Mouse (Mus musculus): ENCODE results near the gene Rem2. TPM values are rescaled to one million over a fixed set of nuclear protein-coding genes. Genes with fewer than 3 reads are reported as not detected.

Rem2 gene
- polyA plus RNA-seq, 1 experiment: not detected

DNA sequence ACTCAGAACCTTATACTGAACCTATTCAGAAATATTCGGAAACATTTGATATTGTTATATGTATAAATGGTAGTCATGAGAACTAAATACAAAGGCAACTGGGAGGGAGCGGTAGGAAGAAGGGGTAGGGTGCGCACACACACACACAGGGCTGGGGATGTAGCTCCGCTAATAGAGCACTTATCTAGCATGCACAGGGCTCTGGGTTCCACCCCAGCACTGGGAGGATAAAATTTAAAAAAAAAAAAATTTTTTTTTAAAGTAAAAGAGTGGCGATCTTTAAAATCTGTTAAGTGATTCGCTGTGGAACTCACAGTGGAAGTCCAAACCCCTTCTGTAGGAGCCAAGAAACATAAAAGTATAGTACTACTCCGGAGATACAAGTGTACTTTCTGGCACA is 10.0 kb downstream of the Rem2 start:
- Histone ChIP-seq H3K27ac (ENCODE audit: insufficient read depth, low read depth, low read length) (no peak overlapping the region), H3K4me1 (ENCODE audit: control insufficient read depth, insufficient read depth, low read length) (peaks cover 8% of the 10 kb centered on the region; the same call in 1 of the 2 replicates), H3K4me3 (ENCODE audit: insufficient read depth, low read length) (no peak overlapping the region)
- no peak for TF ChIP-seq POLR2A (IDR thresholded peaks at IDR 0.05; ENCODE audit: borderline replicate concordance, low read depth, low read length)
- TF ChIP-seq CTCF (IDR thresholded peaks at IDR 0.05; ENCODE audit: low read depth, low read length): no peak

- no peak for TF ChIP-seq CTCF (IDR thresholded peaks at IDR 0.05; ENCODE audit: low read depth, low read length)
- TF ChIP-seq POLR2A (IDR thresholded peaks at IDR 0.05; ENCODE audit: borderline replicate concordance, low read depth, low read length): no peak
- no peak overlapping the region for H3K27ac ChIP-seq (ENCODE audit: insufficient read depth, low read depth, low read length)
- peaks cover 5% of the 10 kb centered on the region for H3K4me1 ChIP-seq (ENCODE audit: control insufficient read depth, insufficient read depth, low read length)
- H3K4me3 ChIP-seq (ENCODE audit: insufficient read depth, low read length): no peak overlapping the region
These were observed 11.8 kb downstream of the Rem2 start for GRCm38 (mm10) chr14:54487732-54488131.

- Histone ChIP-seq H3K4me3 (ENCODE audit: insufficient read depth, low read length) (no peak overlapping the region), H3K4me1 (ENCODE audit: control insufficient read depth, insufficient read depth, low read length) (peaks cover 9% of the 10 kb centered on the region), H3K27ac (ENCODE audit: insufficient read depth, low read depth, low read length) (no peak overlapping the region)
- TF ChIP-seq POLR2A (IDR thresholded peaks at IDR 0.05; ENCODE audit: borderline replicate concordance, low read depth, low read length) (no peak), CTCF (IDR thresholded peaks at IDR 0.05; ENCODE audit: low read depth, low read length) (no peak)
These were observed 12.4 kb downstream of the Rem2 start for GRCm38 (mm10) chr14:54488350-54488749.

GRCm38 (mm10) chr14:54492345-54493131 is 16.6 kb downstream of the Rem2 start:
- Histone ChIP-seq H3K4me3 (ENCODE audit: insufficient read depth, low read length) (peak overlapping the region; percentile 40), H3K27ac (ENCODE audit: insufficient read depth, low read depth, low read length) (no peak overlapping the region), H3K4me1 (ENCODE audit: control insufficient read depth, insufficient read depth, low read length) (peaks cover 15% of the 10 kb centered on the region)
- no peak for TF ChIP-seq CTCF (IDR thresholded peaks at IDR 0.05; ENCODE audit: low read depth, low read length)
- no peak for TF ChIP-seq POLR2A (IDR thresholded peaks at IDR 0.05; ENCODE audit: borderline replicate concordance, low read depth, low read length)

DNA sequence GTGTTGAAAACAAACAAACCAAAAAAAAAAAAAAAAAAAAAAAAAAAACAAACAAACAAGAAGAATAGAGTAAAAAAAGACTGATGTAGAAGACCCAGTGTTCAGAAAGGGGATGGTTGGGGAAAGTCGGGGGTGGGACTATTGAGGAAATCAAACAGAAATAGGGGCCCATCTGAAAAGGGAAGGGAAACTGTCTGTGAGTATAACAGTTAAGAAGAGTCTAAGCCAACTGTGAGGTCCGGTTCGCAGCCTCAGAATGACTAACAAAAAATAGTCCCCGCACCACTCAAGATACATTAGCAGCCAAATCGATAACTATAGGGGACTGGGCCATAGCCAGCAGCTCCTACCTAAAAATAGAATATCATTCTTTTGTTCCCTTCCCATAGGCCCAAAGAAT is 17.3 kb downstream of the Rem2 start:
- H3K27ac ChIP-seq (ENCODE audit: insufficient read depth, low read depth, low read length): no peak overlapping the region
- H3K4me1 ChIP-seq (ENCODE audit: control insufficient read depth, insufficient read depth, low read length): peaks cover 15% of the 10 kb centered on the region
- TF ChIP-seq POLR2A (IDR thresholded peaks at IDR 0.05; ENCODE audit: borderline replicate concordance, low read depth, low read length) (no peak), CTCF (IDR thresholded peaks at IDR 0.05; ENCODE audit: low read depth, low read length) (no peak)
- no peak overlapping the region for H3K4me3 ChIP-seq (ENCODE audit: insufficient read depth, low read length)

- Histone ChIP-seq H3K4me1 (ENCODE audit: control insufficient read depth, insufficient read depth, low read length) (peaks cover 15% of the 10 kb centered on the region), H3K27ac (ENCODE audit: insufficient read depth, low read depth, low read length) (no peak overlapping the region)
- TF ChIP-seq POLR2A (IDR thresholded peaks at IDR 0.05; ENCODE audit: borderline replicate concordance, low read depth, low read length) (no peak), CTCF (IDR thresholded peaks at IDR 0.05; ENCODE audit: low read depth, low read length) (peak; percentile 86)
These were observed 18.3 kb downstream of the Rem2 start for GRCm38 (mm10) chr14:54494234-54494633.

DNA sequence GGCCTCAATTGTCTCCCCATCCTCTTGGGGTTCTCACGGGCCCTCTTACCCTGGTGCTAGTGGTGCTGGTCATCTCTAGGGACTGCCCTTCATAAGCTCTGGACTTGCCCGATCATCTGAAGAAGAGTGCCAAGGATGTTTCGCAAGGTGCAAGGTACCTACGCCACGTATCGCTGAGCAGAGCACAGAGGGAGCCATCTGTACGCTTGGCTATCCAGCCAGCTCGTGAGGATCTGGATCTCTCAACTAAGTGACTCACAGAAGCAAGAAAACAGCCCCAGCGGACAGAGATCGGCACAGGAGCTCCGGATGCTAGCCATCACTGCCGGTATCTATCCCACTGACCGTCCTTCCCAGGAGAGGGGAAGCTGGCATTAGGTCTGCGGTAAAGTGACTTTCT is 20.8 kb downstream of the Rem2 start:
- Histone ChIP-seq H3K4me3 (ENCODE audit: insufficient read depth, low read length) (no peak overlapping the region), H3K4me1 (ENCODE audit: control insufficient read depth, insufficient read depth, low read length) (peaks cover 15% of the 10 kb centered on the region), H3K27ac (ENCODE audit: insufficient read depth, low read depth, low read length) (no peak overlapping the region)
- no peak for TF ChIP-seq CTCF (IDR thresholded peaks at IDR 0.05; ENCODE audit: low read depth, low read length)
- TF ChIP-seq POLR2A (IDR thresholded peaks at IDR 0.05; ENCODE audit: borderline replicate concordance, low read depth, low read length): no peak

More at GRCm38 (mm10) chr14:54494234-54494633, 18.3 kb downstream of the Rem2 start:
- H3K4me3 ChIP-seq (ENCODE audit: insufficient read depth, low read length): no peak overlapping the region

GRCm38 (mm10) chr14:54499330-54499729 is 23.4 kb downstream of the Rem2 start:
- Histone ChIP-seq H3K27ac (ENCODE audit: insufficient read depth, low read depth, low read length) (no peak overlapping the region), H3K4me3 (ENCODE audit: insufficient read depth, low read length) (no peak overlapping the region), H3K4me1 (ENCODE audit: control insufficient read depth, insufficient read depth, low read length) (no peaks in the 10 kb centered on the region)
- TF ChIP-seq POLR2A (IDR thresholded peaks at IDR 0.05; ENCODE audit: borderline replicate concordance, low read depth, low read length) (no peak), CTCF (IDR thresholded peaks at IDR 0.05; ENCODE audit: low read depth, low read length) (no peak)

- TF ChIP-seq CTCF (IDR thresholded peaks at IDR 0.05; ENCODE audit: low read depth, low read length) (no peak), POLR2A (IDR thresholded peaks at IDR 0.05; ENCODE audit: borderline replicate concordance, low read depth, low read length) (no peak)
- H3K4me1 ChIP-seq (ENCODE audit: control insufficient read depth, insufficient read depth, low read length): no peaks in the 10 kb centered on the region
- no peak overlapping the region for H3K4me3 ChIP-seq (ENCODE audit: insufficient read depth, low read length)
- H3K27ac ChIP-seq (ENCODE audit: insufficient read depth, low read depth, low read length): no peak overlapping the region
These were observed 25.5 kb downstream of the Rem2 start for GRCm38 (mm10) chr14:54501365-54501764.

GRCm38 (mm10) chr14:54503092-54503491 is 27.2 kb downstream of the Rem2 start:
- no peaks in the 10 kb centered on the region for H3K4me1 ChIP-seq (ENCODE audit: control insufficient read depth, insufficient read depth, low read length)
- no peak for TF ChIP-seq CTCF (IDR thresholded peaks at IDR 0.05; ENCODE audit: low read depth, low read length)
- no peak for TF ChIP-seq POLR2A (IDR thresholded peaks at IDR 0.05; ENCODE audit: borderline replicate concordance, low read depth, low read length)
- no peak overlapping the region for H3K27ac ChIP-seq (ENCODE audit: insufficient read depth, low read depth, low read length)
- H3K4me3 ChIP-seq (ENCODE audit: insufficient read depth, low read length): no peak overlapping the region
